Mouse (Mus musculus) lung, adult 2 months (tissue): ENCODE measurements around the gene Npr2.

Experiments
- CTCF ChIP-seq: fragments of 200-500 bp; IDR thresholded peaks from 2 replicates; pipeline ENCODE4 v1.5.1; 2011; ENCODE audit warnings: mild to moderate bottlenecking, low read length, control low read depth; ENCODE audit not compliant: insufficient read depth
- POLR2A ChIP-seq: fragments of 200-500 bp; IDR thresholded peaks from 2 replicates; pipeline ENCODE4 v1.6.1; 2011; ENCODE audit warnings: low read depth, mild to moderate bottlenecking, control low read depth, low read length, borderline replicate concordance; ENCODE audit errors: extremely low read depth

DNA sequence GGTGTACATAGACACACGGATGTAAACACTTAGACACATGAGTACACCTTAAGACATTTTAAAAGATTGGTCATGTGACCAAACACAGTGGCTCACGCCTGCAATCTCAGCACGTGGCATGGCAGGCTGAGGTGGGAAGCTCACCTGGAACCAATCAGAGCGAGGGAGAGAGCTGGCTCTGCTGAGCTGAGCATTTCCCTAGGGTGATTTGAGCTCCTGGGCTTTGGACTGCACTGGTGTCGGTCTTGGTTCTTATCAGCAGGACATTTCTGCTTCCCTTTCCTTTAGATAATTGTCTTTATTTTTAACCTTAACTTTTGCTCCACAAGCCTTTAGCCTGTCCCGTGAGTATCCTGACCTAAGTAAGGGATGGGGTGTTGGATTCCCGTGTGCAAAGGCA, 44.1 kb upstream of the Npr2 start:
- TF ChIP-seq POLR2A (no peak), CTCF (no peak)
